Mouse (Mus musculus) cerebellum, adult 9-10 months (tissue): ENCODE results near the gene Glyctk.

Experiments used
- DNase-seq: peaks from one replicate; pipeline ENCODE4 v3.0.0; 2022

Glyctk gene

DNA sequence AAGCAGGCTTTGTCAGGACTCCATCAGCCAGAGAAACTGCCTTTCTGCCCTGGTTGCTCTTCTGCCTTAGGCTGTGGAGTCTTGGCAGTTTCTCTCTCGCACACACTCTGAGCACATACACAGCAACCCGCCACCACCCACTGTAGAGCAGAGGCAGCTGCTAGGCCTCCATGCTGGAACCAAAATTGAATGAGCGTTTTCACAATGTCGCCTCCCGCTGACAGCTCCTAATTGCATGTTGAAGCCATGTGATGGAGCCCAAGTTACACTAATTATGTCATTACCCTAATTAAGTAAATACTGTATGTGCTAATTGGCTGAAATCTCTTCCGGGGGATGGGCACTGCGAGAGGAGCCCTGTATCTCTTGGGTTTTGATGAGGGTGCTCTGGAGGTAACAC lies 13.8 kb downstream of the Glyctk start:
- DNase-seq, result no peak

DNA sequence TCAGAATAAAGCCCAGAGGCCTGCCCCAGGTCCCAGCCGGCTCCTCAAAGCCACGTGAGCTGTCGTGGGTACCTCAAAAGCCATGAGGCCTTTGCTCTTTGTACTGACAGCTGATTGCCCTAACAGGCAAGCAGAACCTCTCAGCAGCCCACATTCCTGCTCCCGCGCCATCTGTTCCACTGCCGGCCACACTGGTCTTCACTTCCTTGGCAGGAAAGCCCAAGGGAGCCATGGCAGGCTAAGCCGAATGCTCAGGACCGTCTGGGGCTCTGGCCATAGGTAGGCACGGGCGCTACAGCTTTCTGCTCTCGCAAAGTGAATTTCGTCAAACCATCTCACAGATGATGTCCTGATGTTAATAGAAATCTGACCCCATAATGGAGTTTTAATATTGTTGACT lies 16.0 kb downstream of the Glyctk start:
- DNase-seq, result peak; percentile 85

DNA sequence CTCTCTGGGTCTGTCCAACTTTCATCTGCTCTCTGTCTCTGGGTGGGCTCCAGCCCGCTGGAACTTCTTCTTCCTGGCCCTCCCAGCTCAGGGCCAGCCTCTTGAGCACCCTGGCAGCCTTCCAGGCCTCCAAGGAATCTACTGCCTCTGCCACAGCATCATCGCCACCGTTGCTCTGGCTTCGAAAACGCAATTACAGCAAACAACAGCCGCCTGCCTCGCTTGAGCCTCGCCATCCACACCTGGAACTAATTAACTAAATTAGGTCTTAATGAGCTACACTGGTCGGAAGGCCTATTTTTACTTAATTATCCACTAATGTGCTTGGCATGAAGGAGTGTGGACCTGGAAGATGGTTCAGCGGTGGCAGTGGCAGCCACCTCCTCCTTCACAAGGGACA lies 18.2 kb downstream of the Glyctk start:
- no peak for DNase-seq

DNA sequence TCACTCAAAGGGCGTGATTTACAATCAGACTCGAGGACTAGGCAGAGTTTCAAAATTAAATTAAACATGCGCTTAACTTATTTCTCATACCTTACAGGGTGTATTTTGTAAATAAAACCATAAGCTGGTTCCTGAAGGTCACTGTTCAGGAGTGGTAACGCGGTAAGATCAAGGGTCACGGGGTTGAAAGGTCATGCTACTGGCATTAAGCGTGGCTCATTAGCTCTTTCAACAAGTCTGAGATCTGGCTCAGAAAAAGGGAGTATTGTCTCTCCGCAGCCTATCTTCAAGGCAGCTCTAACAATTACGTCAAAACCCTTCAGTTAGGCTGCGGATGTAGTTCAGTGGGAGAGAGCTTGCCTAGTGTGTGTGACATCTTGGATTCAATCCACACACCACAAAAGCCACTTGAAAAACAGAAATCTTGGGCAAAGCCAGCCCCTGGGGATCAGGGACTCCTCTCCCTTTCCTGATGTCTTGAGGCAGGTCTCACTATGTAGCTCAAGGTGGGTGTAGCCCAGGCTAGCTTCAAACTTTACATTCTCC lies 20.2 kb downstream of the Glyctk start:
- no peak for DNase-seq

DNA sequence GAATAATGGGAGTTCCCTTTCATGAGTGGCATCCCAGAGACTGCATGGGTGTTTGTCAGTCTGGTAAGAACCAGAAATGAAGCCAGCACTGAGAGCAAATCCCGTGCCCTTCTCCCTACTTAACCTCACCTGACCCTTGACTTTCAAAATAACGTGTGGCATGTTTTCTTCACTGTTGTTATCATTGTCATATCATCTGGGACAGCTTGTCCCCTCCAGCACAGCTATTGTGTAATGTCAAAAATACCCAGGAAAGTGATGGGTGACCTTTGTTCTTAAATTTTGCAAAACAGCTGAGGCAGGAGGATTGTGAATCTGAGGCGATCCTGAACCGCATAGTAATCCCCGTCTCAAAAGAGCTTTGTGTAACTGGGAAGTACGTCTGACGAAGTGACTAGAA lies 27.7 kb downstream of the Glyctk start:
- no peak for DNase-seq

DNA sequence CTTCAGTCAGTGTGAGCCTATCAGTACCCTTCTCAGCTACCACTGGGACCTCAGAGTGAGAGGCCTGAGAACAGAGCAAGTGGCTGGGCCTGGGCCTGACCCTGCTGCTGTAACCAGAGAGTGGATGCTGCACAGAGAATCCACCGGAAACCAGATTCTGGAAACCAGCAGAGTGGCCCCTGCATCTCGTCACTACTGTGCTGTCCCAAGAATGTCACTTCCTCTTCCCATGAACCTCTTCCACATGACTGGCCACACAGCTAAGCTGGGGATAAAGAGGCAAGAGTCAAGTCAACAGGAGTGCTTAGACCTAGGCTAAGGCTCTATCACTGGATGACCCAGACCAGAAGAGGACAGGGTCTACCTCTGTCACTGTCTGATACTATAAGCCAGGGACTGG lies 28.9 kb downstream of the Glyctk start:
- DNase-seq, result no peak

DNA sequence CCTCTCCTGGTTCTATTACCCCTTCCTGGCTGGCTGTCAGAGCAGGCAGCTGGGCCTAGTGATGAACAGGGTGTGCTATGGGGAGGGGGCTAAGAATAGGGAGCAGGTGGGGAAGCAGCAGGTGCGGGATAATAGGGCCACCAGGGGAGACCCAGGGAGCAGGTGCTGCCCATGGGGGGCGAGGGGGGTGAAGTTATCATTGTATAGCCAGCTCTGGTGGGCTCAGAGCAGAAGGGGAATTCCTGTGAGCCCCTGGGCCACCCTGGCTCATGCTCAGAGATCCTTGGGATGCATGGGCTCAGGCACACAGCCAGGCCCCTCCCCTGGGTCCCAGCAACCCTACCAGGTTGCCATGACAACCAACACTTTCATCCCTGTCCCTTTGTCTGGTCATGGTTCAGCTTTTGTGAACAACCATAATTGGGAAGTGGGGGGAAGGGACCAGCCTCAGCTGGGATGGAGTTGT lies 31.1 kb downstream of the Glyctk start:
- DNase-seq, result no peak

DNA sequence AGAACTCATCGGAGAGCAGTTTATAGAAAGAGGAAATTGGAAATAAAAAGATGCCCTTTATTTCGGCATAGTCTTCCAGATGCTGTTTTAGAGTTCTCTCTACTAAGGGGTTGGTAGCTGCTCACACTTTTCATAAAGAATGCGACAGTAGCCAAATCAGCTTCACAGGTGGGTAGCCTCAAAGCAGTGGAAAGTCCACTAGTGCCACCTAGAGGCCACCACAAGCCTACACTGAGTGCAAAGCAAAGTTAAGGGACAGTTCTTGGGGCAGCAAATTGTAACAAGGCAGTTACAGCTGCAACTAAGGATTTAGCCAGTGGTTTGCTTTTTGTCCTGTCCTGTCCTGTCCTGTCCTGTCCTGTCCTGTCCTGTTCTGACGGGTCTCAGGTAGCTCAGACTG lies 34.3 kb downstream of the Glyctk start:
- DNase-seq, result no peak

DNA sequence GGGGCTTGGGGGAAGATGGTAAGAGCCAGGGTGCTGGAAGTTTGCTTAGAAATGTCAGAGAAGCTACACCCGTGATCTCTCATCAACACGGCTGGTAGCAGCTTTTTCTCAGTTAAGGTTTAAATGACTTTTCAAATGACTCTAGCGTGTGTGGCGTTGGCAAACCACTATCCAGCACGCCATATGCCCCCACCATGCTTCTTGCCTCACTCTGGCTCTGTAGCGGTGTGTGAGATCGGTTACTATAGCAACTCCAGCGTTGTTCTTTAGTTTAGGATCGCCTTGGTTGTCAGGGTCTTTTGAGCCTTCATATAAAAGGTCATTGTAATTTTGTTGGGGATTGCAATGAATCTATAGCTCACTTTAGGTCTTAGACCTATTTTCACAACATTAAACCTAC lies 38.9 kb downstream of the Glyctk start:
- DNase-seq, result no peak

DNA sequence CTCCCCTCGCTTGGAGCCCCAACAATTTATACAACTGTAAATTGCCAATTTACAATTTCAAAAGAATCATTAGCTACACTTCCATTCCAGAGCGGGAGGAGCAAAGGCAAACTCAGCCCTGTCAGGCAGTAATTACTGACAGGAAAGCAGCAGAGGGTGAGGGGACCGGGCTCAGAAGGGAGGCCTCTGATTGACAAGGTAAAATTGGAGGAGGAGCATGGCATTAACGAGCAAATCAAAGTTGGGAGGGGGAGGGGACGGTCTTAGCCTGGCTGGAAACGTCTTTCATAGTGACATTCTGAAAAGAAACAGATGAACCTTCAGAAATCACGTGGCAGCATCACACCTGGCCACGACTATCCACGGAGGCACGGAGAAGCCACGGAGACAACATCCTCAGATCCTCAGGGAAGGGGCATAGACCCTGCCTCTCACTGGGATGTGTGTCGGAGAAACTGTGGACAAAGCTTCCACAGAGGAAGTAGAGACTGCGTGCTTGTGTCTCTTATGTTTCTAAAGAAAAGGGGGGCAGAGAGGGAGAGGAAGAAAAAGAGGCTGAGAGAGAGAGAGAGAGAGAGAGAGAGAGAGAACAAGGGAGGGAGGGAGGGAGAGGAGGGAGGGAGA lies 42.0 kb downstream of the Glyctk start:
- no peak for DNase-seq

DNA sequence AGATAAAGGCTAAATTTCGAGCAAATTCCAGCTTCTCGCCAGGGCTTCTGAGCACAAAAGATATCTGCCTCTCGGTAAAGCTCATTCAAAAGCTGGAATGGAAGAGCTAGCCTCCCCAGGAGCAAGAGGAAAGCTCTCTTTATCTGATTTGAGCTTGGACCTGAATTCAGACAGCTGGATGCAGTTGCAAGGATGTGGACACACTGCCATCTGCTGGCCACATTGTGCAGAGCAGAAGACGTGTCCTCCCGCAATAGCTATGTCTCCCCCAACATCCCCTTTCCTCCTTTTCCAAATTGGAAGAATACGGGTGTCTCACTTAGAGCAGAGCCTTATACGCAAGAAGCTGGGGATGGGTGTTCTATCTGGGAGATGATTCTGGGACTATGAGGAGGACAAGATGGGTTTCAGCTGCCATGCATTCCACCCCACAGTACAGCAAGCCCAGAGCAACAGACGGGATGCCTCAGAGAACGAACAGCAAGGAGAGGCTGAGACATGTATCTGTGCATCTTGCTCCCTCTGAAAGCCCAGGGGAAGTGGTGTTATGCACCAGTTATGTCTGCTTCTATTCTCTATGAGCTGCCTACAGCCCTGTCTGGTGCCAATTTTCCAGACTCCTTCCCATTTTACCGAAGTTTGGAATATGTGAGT lies 45.0 kb downstream of the Glyctk start:
- peak; percentile 64 for DNase-seq

DNA sequence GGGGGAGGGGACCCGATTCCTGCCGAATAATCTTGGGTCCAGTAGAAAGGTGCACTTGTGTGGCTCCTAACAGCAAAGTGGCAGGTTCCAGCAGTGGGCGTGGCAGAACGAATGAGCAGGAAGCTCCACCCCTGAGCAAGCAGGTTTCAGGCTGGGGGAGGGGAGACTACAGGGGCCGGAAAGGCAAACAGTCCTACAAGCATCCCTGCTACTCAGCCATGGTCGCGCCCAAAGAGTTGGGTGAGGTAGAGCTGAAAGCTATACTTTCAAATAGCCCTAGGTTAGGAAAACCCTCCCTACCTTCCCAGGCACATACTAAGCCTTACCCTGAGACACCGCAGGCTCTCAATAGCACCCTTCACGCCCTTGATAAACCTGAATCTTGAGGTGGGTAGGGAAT lies 51.7 kb downstream of the Glyctk start:
- DNase-seq, result no peak

DNA sequence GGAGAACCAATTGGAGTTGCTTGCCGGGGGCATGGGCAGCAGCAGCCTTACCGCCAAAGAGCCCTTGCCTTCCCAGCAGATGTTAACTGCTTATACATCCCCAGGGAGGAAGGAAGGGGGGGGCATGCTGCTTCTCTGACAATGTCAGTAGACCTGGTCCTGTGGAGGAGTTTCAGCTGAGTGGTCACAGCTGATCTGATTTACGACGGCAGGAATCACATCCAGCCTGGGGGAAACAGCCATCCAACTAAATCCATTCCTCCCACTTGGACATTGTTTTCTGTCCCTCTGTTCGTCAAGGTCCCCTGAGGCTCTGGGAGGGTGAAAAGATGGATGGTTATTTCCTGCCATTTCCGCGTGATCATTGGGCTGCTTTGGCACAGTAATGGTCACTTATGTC lies 53.5 kb downstream of the Glyctk start:
- DNase-seq, result no peak
